Mouse (Mus musculus) heart, postnatal 0 days (tissue): ENCODE measurements around the gene Atxn7l1.

ENCODE experiments used
- CTCF ChIP-seq: IDR thresholded peaks from 2 replicates; pipeline ENCODE4 v1.5.1; 2016; ENCODE audit warnings: antibody characterized with exemption, control low read depth, low read depth
- EP300 ChIP-seq: IDR thresholded peaks from 2 replicates; pipeline ENCODE4 v1.6.1; 2016; ENCODE audit warnings: antibody characterized with exemption, low read depth

DNA sequence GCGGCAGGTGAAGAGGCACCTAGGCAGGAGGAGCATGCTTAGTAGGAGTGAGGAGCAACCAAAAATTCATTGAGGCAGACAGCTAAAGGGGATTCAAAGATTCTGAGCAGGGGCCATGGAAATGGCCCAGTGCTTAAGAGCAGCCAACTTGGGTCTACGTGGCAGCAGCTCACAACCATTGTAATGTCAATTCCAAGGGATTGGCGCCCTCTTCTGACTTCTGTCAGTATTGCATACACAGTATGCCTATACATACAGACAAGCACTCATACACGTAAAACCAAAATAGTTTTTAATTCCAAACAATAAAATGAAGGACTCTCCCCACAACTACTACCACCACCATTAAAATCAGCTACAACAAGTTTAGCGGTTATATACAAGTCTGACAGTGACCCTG, 122.2 kb downstream of the Atxn7l1 start:
- TF ChIP-seq CTCF (peak; percentile 50), EP300 (no peak)
